In the genomic region with DNA sequence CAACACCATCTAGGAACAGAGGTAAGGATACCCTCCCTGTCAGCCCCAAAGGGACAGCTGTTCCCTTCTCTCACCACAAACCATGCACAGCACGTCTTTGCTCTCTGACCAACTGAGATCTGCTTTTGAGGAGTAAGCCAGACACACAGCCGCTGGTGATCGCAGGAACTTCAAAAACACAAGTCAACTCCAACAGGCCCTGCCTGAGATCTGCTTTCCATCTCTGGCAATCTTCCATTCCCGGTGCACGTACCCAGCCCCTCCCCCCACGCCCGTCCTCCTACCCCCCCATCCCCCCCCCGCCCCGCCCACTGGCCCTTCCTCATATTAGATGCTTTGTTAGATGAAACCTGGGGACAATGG, we compare ENCODE assay signal across 9 mouse cellular contexts. TPM values are rescaled to one million over a fixed set of nuclear protein-coding genes. Genes with fewer than 3 reads are reported as not detected.
A peak's percentile ranks its signal among the peaks of the same experiment; 100 is the strongest.
DNase-seq lines count a peak whose midpoint lies in the region; ATAC-seq and TF ChIP-seq lines count a peak whose summit lies in the region.
"Had no signal": no experiment of that assay in that cellular context is flagged by ENCODE, and none has a peak within 500 bp of the region (broad histone marks: within the 10 kb centered on the region; RNA-seq: fewer than 3 reads in every experiment).

No protein-coding gene starts in this region.

- peak overlapping the region; percentile 53 for H3K4me2 ChIP-seq in embryonic facial prominence, embryonic 13.5 days
- H3K4me2 ChIP-seq in heart, embryonic 13.5 days: peak overlapping the region; percentile 59
- peak overlapping the region; percentile 44 for H3K4me2 ChIP-seq in stomach, postnatal 0 days (replicated peaks; ENCODE audit: low read depth)

- WGBS in embryonic facial prominence, embryonic 13.5 days: 1% methylated on average over 9 of the region's 9 CpGs
- WGBS in heart, embryonic 13.5 days: 5% methylated on average over 9 of the region's 9 CpGs
- 6% methylated on average over 9 of the region's 9 CpGs for WGBS in limb, embryonic 10.5 days
- 4% methylated on average over 9 of the region's 9 CpGs for WGBS in stomach, postnatal 0 days

- H3K9me3 ChIP-seq in embryonic facial prominence, embryonic 13.5 days: no peaks in the 10 kb centered on the region
- no peaks in the 10 kb centered on the region for H3K9me3 ChIP-seq in heart, embryonic 13.5 days
- H3K9me3 ChIP-seq in limb, embryonic 10.5 days (replicated peaks): no peaks in the 10 kb centered on the region
- no peaks in the 10 kb centered on the region for H3K9me3 ChIP-seq in stomach, postnatal 0 days (ENCODE audit: control insufficient read depth, low read length)
- H3K9me3 ChIP-seq: G1E had no signal

- H3K4me1 ChIP-seq in embryonic facial prominence, embryonic 13.5 days: peaks cover 37% of the 10 kb centered on the region
- H3K4me1 ChIP-seq in heart, embryonic 13.5 days: peaks cover 27% of the 10 kb centered on the region
- peaks cover 21% of the 10 kb centered on the region for H3K4me1 ChIP-seq in limb, embryonic 10.5 days
- no peaks in the 10 kb centered on the region; the same call in 1 of the 2 replicates for H3K4me1 ChIP-seq in stomach, postnatal 0 days (replicated peaks; ENCODE audit: control insufficient read depth, insufficient read depth)

- H3K9ac ChIP-seq in embryonic facial prominence, embryonic 13.5 days: 0 out of 2 replicates have a peak overlapping the region, but pooled peaks have one; percentile 32
- H3K9ac ChIP-seq in heart, embryonic 13.5 days: peak overlapping the region; percentile 65; the same call in 1 of the 2 replicates
- H3K9ac ChIP-seq in stomach, postnatal 0 days (ENCODE audit: low read length): peak overlapping the region; percentile 50; the same call in 1 of the 2 replicates

- peak; percentile 30 to 33 for DNase-seq in layer of hippocampus, postnatal 10 days (ENCODE audit: low spot score in 2 of 2)
- no peak for DNase-seq in layer of hippocampus, adult 18-20 months (ENCODE audit: low spot score in 2 of 2)
- peak; percentile 65 for DNase-seq in limb, embryonic 10.5 days (ENCODE audit: low spot score)
- no peak for DNase-seq in stomach, postnatal 0 days (ENCODE audit: low spot score)
- no peak for DNase-seq in thymus, postnatal 10 days (ENCODE audit: low spot score in 2 of 2)

- ATAC-seq in embryonic facial prominence, embryonic 13.5 days (ENCODE audit: insufficient number of reproducible peaks, insufficient read depth, low FRiP score, low TSS enrichment, low read depth): 0 out of 2 replicates have a peak, but pooled peaks have one; percentile 58
- ATAC-seq in heart, embryonic 13.5 days (ENCODE audit: extremely low read depth, insufficient number of reproducible peaks, low FRiP score, low TSS enrichment): no peak
- ATAC-seq in megakaryocyte-erythroid progenitor cell, adult 5-6 weeks (replicated peaks; ENCODE audit: low FRiP score, low TSS enrichment, poor library complexity, severe bottlenecking): peak; percentile 58
- ATAC-seq in stomach, postnatal 0 days (ENCODE audit: low FRiP score, low TSS enrichment): peak; percentile 47; the same call in 1 of the 2 replicates

- H3K4me3 ChIP-seq in embryonic facial prominence, embryonic 13.5 days: peak overlapping the region; percentile 27
- H3K4me3 ChIP-seq in heart, embryonic 13.5 days: peak overlapping the region; percentile 26
- H3K4me3 ChIP-seq in limb, embryonic 10.5 days: peak overlapping the region; percentile 39
- H3K4me3 ChIP-seq in stomach, postnatal 0 days (ENCODE audit: low read depth, low read length): peak overlapping the region; percentile 27; the same call in 1 of the 2 replicates

- peak overlapping the region; percentile 82 for H3K27ac ChIP-seq in embryonic facial prominence, embryonic 13.5 days
- H3K27ac ChIP-seq in heart, embryonic 13.5 days (replicated peaks): peak overlapping the region; percentile 54
- H3K27ac ChIP-seq in limb, embryonic 10.5 days: peak overlapping the region; percentile 83
- H3K27ac ChIP-seq in stomach, postnatal 0 days (replicated peaks): peak overlapping the region; percentile 78

- no peaks in the 10 kb centered on the region for H3K36me3 ChIP-seq in embryonic facial prominence, embryonic 13.5 days
- no peaks in the 10 kb centered on the region for H3K36me3 ChIP-seq in heart, embryonic 13.5 days
- H3K36me3 ChIP-seq in limb, embryonic 10.5 days: no peaks in the 10 kb centered on the region
- no peaks in the 10 kb centered on the region for H3K36me3 ChIP-seq in stomach, postnatal 0 days (ENCODE audit: control insufficient read depth, insufficient read depth, low read length)
- H3K36me3 ChIP-seq: G1E had no signal

- no peaks in the 10 kb centered on the region for H3K27me3 ChIP-seq in embryonic facial prominence, embryonic 13.5 days
- no peaks in the 10 kb centered on the region for H3K27me3 ChIP-seq in heart, embryonic 13.5 days (replicated peaks)
- H3K27me3 ChIP-seq in limb, embryonic 10.5 days (ENCODE audit: low read depth, poor library complexity, severe bottlenecking): no peaks in the 10 kb centered on the region
- H3K27me3 ChIP-seq in stomach, postnatal 0 days (ENCODE audit: control insufficient read depth, insufficient read depth, low read length): no peaks in the 10 kb centered on the region

- no peak for TF ChIP-seq CTCF in stomach, postnatal 0 days (IDR thresholded peaks at IDR 0.05; ENCODE audit: low read depth)

- TF ChIP-seq EP300 in stomach, postnatal 0 days (optimal IDR thresholded peaks at IDR 0.05): no peak

RNA-seq across cellular contexts. Expression of gene Cep85l, which starts 18.8 kb away (rescaled TPM):
- total RNA-seq in layer of hippocampus, postnatal 10 days (2021): 10 to 100 TPM; 20.9 to 21.4 TPM
- total RNA-seq in layer of hippocampus, adult 18-20 months (2021): 10 to 100 TPM; 22.9 to 24.7 TPM
- polyA plus RNA-seq in embryonic facial prominence, embryonic 13.5 days (2015; fragmentation: Nextera tagmentation; extraction: Ambion mirVana): 6.5 and 7.2 TPM in 2 replicates
- polyA plus RNA-seq in heart, embryonic 13.5 days (2015; fragmentation: Nextera tagmentation; extraction: Ambion mirVana): 3.1 and 3.6 TPM in 2 replicates
- polyA plus RNA-seq in limb, embryonic 10.5 days (2016; fragmentation: Nextera tagmentation; extraction: Ambion mirVana): 4.8 and 6.1 TPM in 2 replicates
- total RNA-seq in megakaryocyte-erythroid progenitor cell, adult 5-6 weeks (2014; fragmentation: Nextera tagmentation): 9.7 and 16.2 TPM in 2 replicates
- 17.3 and 18.7 TPM in 2 replicates for total RNA-seq in megakaryocyte-erythroid progenitor cell, adult 5-6 weeks (2017)
- polyA plus RNA-seq in stomach, postnatal 0 days (2015; fragmentation: Nextera tagmentation; extraction: Ambion mirVana): 1.6 and 2.0 TPM in 2 replicates
- polyA plus RNA-seq: G1E had no signal

Comparison
In these comparisons a context has a peak if more than half of its experiments do, and no peak if none do; other contexts are left out.
1. DNase-seq: peak in layer of hippocampus, postnatal 10 days (2 of 2) and limb, embryonic 10.5 days (single experiment); none in layer of hippocampus, adult 18-20 months (0 of 2), stomach, postnatal 0 days (single experiment) and thymus, postnatal 10 days (0 of 2).
2. Peak in every context shown above with its lines, with median percentiles within 50 percentile points of each other: H3K27ac ChIP-seq, H3K4me2 ChIP-seq, H3K4me3 ChIP-seq and H3K9ac ChIP-seq.